Mouse (Mus musculus) cerebellum, adult 9-11 months (tissue): ENCODE data around the gene Hsd17b14.

Experiments used
- DNase-seq: peaks from one replicate; pipeline ENCODE4 v3.0.0; 2022

Gene Hsd17b14

DNA sequence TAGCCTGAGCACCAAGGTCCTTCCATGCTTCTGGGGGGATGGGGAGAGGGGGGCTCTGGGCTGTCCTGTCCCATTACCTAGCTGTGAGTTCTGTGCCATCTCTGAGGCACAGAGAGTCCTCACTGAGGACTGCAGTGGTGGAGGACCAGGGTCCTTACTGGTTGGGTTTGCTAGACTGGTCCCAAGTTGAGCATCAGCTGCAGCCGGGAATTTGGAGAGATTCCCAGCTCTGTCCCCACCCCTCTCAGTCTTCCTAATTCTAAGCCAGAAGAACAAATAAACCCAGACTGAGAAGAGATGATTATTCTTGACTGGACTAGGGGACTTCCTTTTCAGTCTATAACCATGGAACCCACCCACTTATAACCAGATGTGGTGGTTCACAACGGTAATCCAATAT, 24.1 kb upstream of the Hsd17b14 start:
- no peak for DNase-seq

DNA sequence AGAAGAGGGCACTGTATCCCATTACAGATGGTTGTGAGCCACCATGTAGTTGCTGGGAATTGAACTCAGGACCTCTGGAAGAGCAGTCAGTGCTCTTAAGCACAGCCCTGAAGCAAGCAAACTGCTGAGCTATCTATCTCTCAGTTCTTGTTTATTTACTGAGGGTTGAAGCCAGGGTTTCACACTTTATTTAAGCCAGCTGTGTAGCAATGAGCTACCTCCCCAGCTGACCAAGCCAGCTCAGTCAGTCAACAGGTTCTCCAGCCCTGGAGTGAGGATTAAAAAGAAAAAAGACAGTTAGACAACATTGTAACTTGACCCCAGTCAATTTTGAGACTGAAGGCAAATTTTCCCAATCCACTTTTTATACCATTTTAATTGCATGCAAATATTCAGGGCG, 19.0 kb upstream of the Hsd17b14 start:
- DNase-seq = no peak

DNA sequence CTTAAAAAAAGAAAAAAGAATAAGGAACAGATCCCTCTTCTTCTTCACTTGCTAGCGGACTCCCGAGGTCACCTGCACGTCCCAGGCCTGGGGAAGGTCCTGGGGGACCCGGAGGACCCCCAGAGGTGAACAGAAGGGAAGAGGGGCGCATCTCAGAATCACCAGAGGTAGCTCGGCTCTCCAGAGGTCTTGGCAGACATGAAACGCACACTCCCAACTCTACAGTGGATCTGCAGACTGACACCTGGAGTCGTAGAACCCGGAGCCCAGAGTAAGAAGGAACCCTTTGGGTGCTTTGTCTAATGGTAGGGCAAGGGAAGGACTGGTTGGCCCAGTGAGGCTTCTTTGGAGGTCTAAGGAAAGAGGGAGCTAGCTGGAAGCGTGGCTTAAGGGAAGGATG, 17.1 kb upstream of the Hsd17b14 start:
- peak; percentile 54 for DNase-seq

DNA sequence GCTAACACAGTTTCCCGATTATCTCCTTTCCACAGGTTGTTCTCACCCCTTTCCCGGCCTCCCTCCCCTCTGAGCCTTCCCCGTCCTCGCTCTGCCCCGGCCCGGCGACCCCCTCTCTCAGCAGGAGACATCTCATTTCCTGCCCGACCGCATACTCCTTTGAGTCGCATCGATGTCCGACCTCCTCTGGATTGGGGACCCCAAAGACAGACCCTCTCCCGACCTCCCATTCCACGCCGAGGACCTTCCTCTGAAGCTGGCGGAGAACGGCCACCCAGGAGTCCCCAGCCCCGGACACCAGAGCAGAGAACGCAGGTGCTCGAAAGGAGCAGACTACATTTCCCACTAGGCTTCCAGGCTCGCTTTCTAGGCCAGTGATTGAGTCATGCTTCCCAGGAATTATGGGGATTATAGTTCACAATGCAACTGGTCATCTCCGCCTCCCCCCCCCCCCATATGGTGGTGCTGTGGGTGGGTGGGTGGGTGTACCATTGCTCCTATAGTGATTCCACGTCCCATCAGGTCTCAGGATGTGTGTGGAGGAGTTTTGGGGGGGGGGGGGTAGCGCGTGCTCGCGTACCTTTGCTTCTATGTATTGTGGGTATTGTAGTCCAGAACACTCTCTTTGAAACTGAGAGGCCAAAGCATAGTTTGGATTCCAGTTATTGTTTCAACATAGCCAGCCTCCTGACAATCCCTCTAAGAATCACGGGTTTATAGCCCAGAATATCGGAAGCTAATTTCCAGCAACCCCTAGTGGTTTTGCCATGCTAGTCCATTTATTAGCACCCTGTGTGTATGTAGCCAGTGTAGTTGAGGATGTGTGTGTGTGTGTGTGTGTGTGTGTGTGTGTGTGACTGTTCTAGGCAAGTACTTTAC, 16.3 kb upstream of the Hsd17b14 start:
- peak; percentile 80 for DNase-seq

DNA sequence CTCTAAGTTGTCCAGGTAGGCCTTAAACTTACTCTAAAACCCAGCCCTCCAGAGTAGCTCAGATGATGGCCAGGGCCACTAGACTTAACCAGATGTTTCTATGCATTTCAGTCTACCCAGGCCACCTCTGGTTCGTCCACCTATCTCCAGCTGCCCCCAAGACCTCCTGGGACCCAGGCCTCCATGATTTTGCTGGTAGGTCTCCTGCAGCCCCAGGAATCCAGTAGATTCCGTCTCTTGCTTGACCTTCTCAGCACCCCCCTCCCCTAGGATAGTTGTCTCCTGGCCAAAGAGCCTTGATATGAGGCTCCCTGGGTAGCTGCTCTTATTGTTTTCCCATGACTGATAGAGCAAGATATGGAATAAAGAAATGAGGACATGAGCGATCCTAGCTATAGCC, 15.6 kb upstream of the Hsd17b14 start:
- peak; percentile 62 for DNase-seq

DNA sequence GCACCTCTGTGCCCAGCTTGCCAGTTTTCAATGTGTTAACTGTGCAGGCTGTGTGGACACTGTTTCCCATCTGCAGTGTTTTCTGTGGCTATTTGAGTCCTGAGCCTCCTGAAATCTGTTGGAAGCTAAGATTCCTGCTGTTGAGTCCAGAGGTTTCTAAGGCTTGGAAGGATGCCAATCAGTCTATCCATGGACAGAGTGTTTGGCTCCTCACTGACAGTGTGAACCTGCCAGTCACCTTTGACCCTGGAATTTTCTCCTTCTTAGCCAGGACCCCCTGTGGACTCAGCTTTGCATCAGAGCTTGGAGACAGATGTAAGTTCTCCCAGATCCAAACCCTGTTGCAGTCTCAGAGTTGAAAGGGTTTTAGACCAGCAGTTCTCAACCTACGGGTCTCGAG, 14.5 kb upstream of the Hsd17b14 start:
- DNase-seq = no peak

DNA sequence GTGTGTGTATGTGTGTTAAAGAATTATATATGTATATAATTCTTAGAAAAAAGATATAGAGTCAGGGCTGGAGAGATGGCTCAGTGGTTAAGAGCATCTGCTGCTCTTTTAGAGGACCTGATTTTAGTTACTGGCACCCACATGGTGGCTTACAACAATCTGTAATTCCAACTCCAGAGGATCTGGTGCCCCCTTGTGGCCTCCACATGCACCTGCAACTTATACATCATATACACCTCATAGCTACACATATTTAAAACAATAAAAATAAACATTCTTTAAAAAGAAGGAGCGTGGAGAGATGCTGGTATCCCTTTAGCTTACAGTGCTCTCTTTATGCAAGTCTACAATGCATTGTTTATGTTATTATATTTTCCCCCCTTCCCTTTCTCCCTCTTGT, 10.2 kb upstream of the Hsd17b14 start:
- no peak for DNase-seq

DNA sequence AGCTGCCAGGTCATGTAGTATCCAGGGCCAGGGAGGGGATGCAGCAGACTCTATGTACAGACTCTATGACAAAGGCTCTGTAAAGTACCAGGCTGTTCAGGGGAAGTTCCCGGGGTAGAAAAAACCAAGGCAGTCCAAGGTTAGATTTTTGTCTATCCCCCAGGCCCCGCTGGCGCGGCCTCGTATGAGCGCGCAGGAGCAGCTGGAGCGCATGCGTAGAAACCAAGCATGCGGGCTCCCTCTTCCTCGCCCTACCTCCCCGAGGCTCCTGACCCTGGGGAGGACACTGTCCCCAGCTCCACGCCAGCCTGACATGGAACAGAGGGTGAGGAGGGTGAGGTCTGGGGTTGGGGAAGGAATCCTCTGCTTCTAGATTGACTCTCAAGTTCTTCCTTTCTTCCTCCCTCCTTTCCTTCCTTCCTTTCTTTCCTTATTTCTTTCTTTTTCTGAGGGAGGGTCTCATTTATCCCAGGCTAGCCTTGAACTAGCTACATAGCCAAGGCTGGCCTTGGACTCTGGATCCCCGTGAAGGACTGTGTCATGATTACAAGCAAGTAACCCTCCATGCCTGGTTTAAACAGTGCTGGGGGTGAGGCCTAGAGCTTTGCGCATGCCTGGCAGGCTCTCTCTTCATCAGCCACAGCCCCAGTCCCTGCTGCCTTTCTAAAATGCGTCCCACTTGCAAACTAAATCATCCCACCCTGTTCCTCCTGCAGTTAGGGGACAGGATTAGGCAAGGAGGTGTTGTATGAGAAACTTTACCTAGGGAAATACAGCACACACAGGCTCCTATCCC, 4.9 kb upstream of the Hsd17b14 start:
- DNase-seq = no peak

DNA sequence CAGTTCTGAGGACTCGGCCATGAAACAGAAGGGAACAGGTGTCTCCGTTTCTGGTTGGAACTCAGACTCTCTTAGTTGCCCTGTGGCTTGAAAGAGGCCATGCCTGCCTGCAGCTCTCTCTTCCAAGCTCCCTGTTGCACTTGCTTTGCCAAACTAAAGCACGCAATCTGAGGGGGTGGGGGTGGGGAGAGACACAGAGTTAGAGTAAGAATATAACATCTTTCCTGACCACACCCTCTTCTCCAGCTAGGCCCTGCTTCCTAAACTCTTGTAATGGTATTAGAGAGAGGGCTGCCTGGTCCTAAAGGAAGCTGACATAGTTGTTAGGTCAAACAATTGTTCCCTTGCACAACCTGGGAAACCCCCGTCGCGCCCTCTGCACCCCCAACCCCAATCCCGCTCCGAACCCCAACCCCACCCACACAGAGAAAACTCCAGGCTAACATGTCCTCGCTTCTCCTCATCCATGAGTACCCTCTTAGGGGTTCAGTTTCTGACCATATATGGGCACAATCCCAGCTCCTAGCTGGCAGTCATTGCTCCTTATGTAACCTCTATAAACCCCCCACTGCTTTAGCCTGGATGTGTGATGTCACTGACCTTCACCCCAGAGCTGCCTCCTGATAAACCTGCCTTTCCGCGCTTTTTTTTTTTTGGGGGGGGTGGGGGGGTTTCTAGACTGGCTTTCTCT, 3.7 kb upstream of the Hsd17b14 start:
- DNase-seq = no peak

DNA sequence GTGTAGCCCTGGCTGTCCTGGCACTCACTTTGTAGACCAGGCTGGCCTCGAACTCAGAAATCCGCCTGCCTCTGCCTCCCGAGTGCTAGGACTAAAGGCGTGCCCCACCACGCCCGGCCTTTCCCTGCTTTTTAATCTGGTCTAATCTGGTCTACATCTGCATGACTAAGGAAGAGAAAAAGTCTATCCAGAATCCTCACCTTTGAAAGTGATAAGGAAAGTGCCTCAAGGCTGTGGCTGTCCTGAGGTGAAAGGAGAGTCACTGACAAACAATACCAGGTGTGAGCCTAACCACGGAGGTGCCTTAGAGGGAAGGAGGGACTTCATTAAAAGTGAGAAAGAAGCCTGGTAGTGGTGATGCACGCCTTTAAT, 3.2 kb upstream of the Hsd17b14 start:
- DNase-seq = no peak

DNA sequence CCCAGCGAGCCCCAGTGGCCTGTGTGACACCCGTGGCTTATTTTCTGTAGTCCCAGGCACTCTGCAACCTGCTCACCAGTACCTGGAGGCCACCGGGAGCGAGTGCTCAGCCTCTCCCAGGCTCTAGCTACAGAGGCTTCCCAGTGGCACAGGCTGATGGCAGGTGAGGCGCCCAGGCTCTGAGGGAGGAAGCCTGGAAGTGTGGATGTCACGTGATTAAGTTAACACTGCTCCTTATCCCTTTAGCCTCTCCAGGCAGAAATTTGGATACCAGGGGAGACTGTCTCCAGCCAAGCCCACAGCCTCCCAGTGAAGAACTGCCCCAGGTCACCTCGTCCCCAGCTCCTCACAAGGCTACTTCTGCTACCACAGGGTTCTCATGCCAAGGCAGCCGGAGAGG, 1.2 kb upstream of the Hsd17b14 start:
- no peak for DNase-seq

DNA sequence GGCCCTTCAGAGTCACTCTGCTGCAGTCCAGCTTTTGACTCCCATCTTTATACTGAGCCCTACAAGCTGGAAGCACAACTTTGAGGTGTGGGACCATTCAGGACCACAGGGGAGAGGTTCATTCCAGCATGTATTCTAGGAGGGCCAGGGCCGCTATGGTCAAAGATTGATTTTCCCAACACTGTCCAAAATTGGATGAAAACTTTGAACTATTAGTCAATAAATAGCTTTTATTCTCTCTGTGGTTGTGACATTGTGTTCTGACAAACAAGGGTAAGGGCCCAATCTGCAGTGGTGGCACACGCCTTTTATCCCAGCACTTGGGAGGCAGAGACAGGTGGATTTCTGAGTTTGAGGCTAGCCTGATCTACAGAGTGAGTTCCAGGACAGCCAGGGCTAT, 703 bp upstream of the Hsd17b14 start:
- no peak for DNase-seq

DNA sequence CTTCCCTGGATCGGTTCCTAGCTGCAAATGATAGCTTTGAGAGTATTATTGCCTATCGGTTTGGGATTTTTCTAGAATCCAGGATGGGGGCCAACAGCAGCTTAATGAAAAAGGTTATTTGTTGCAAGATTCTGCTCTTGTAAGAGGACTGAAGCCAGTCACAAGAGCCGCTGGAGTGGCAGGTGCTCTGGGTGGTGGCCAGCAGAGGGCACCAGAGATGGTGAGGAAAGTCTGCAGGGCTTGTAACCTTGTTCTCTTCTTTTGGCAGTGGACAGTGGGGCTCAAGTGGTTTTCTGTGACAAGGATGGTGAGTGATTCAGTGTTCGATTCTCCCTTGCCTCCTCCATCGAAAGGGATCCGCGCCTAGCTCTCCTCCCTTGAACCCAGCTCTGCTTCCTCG, 1.1 kb downstream of the Hsd17b14 start:
- peak; percentile 83 for DNase-seq

DNA sequence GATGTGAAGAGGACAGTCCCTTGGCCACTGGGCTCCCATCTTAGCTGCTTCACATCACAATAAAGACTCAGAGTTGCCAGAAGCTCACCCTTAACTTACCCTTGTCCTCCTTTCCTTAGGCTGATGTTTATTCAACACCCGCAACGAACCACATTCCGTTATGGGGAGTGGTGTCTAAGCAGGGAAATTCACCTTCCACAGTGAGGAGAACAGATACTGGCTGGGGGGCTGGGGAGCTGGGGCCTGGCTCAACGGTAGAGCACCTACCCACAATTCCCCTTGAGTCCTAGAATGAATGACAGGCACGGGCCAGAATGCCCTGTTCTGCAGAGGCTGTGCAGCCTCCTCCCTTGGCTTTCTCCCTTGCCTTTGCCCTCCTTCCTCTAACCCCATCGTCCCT, 4.2 kb downstream of the Hsd17b14 start:
- DNase-seq = no peak

DNA sequence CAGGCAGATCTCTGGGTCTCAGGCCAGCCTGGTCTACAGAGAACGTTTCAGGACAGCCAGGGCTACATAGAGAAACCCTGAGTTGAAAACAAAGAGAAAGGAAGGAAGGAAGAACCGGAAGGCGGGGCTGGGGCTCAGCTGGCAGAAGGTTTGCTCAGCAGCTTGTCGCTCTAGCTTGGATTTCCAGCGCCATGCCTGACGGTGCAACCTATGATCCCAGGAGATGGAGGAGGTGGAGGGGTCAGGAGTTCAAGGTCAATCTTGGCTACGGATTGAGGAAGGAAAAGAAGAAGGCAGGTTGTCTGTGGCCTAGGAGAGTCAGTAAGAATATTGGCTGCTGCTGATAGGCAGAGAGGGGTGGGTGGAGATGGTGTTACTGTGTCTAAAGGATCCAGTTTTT, 5.5 kb downstream of the Hsd17b14 start:
- DNase-seq = no peak

DNA sequence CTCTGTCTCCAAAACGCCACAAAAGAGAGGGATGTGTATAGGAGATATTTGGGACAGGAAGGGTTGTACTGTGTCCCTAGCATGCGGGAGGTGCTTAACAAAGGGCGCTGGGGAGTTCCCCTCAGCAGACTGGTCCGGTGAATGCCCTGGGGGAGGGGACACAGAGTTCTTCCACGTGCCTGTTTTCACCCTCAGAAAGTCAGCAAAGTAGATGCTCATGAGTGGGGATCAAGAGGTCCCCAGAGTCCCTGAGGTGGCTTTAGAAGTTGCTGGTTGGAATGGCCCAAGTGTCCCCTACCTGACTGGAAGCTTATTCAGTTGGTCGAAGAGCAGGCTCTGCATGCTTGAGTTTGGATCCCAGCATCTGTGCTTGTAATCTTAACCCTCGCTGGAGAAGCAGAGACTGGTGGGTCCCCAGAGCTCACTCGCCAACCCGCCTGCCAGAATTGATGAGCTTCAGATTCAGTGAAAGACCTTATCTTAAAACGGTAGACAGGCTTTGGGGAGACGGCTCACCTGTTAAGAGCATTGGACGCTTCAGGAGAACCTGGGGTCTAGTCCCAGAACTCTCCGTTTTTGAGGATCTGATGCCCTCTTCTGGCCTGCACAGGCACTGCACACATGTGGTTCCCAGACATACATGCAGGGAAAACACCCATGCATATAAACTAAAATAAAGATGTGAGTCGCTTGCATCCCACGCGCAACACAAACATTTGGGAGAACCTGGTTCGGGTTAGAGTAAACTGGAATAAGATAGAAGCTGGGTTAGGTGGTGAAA, 6.3 kb downstream of the Hsd17b14 start:
- peak; percentile 75 for DNase-seq

DNA sequence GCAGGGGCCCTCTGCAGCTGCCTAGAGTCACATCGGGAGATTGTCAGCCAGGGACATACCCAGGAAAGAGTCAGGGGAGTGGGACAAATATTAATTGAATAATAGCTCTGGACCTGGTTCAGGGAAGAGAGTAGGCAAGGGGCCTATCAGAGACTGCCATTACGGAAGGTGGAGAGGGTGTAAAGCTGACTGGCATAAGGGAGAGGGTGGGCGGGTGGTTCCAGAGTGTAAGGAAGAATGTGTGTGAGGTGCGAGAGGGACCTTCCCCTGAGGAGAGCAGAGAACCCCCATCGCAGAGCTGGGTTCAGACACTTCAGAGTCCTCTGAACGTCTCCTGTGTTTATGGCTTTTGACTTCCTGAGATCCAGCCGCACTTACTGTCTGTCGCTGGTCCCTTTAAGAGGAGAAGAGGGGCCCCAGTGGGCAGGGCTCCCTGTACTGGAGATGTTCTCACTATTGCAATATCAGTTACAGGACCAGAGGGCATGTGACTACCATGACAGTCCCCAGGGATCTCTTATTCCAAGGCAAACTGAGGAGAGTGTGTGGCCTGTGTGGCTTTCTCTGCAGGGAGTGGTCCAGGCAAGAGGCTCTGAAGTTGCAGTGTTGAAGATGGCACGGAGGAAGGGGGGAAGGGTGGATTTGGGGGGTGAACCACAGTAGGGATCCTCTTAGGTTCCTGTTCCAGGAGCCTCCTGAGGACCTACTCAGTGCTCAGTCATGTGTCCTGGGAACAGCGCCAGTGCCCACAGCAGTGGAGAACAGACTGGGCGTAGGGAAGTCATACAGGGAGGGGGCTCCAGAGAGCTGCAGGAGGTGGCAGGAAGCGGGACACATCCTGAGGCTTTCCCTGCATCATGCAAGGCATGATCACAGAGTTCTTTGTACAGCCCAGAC, 7.2 kb downstream of the Hsd17b14 start:
- no peak for DNase-seq

DNA sequence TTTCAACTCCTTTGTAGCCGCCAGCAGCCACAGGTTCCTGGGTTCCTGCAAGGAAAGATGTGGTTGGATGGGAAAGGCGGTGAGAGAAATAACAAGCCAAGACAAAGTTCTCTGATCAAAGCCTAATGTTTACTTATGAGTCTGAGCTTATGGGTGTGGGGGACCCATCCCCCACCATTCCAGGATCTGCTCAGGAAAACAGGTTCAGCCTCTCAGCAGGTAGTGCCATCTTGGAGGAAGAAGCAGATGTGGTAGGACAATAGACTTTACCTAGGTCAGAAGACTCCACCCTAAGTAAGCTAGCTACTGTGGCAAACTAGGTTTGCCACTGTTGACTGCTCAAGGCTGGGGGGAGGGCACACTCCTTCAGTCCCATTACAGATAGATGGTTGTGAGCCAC, 10.1 kb downstream of the Hsd17b14 start:
- DNase-seq = no peak

DNA sequence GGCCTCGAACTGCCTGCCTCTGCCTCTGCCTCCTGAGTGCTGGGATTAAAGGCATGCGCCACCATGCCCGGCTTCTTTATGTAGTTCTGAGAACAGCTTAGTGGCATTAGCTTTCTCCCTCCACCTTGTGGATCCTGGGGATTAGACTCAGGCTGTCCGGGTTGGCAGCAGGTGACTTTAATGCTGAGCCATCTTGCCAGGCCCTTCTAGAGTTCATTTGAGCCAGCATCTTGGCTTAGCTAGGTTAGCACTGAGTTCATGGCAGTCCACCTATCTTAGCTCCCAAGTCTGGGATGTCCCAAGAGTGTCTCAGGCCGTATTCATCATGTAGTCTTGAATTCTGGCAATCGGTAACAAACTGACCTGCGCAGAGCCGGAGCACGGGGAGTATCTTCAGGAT, 10.8 kb downstream of the Hsd17b14 start:
- no peak for DNase-seq

DNA sequence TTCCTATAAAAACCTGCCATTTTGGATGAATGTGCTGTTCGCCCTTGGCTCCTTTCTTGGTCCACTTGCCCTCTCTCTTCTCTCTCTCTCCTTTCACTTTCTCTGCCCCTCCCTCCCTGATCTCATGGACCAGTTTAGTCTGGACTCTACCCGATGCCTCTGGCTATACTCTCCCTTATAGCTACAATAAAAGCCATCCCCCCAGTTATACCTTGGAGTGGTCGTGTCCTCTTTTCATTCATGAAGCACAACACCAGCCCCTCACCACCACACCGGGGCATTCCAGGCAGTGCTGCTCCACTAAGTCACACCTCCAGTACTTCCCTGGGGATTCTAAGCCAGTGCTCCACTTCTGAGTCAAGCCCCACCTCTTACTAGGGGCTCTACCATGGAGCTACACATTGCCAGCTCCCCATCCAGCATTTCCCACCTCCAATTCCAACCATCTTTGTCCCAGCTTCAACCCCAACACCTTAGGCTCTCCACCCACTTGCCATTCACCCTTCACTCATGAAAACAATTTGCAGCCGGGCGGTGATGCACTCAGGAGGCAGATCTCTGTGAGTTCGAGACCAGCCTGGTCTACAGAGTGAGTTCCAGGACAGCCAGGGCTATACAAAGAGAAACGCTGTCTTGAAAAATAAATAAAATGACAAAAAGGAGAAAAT, 12.6 kb downstream of the Hsd17b14 start:
- no peak for DNase-seq

DNA sequence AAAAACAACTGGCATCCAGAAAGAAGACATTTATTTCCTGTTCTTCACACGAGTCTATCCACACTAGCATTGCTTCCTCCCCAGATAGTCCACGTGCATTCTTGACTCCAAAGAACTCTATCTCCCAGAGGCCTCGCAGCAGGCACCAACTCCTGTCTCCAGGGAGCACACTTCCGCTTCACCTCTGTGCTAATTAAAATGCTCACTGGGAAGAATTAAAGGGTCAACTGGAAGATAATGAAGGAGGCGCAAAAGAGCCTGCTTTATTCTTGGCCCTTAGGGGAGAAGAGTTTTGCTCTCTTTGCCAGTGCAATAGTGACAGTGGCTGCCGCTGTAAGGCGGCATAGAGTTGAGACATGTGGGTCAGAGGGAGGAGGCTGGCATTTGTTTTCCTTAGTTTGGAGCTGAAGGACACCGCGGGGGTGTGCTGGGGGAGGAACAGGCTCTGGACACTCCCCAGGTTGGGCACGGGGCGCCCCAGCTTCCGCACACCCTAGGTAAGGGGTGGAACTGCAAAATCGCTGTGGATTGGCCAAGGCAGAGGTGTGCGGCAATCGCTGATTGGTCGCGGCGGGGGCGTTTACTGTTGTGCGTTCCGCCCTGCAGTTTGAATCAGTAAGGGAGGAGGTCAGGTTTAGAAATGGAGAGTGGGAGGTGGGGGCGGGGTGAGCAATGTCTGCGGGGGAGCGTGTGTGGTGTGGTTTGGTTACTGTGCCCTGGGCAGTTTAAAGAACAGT, 13.3 kb downstream of the Hsd17b14 start:
- DNase-seq = peak; percentile 94
